ENCODE assay signal across 10 mouse cellular contexts in genomic region chr11:75736978-75737377, GRCm38 (mm10). TPM values are rescaled to one million over a fixed set of nuclear protein-coding genes. Genes with fewer than 3 reads are reported as not detected.
DNase-seq lines count a peak whose midpoint lies in the region; ATAC-seq and TF ChIP-seq lines count a peak whose summit lies in the region.
"Had no signal": no experiment of that assay in that cellular context is flagged by ENCODE, and none has a peak within 500 bp of the region (broad histone marks: within the 10 kb centered on the region; RNA-seq: fewer than 3 reads in every experiment).

No protein-coding gene starts in this region.

- no peak for TF ChIP-seq EP300 in MEL (IDR thresholded peaks at IDR 0.05; ENCODE audit: low read depth in 1 of 2, low read length in 2 of 2)

- H3K4me3 ChIP-seq in kidney, adult 2 months (ENCODE audit: insufficient read depth, low read depth, low read length) = no peak overlapping the region
- H3K4me3 ChIP-seq in MEL (ENCODE audit: control insufficient read depth in 1 of 2, insufficient read depth in 1 of 2, low read depth in 2 of 2, low read length in 2 of 2) = no peak overlapping the region
- H3K4me3 ChIP-seq in forebrain, embryonic 15.5 days = no peak overlapping the region
- peak overlapping the region; percentile 22 for H3K4me3 ChIP-seq in midbrain, embryonic 13.5 days (replicated peaks)

- no peak for TF ChIP-seq POLR2A in kidney, adult 2 months (IDR thresholded peaks at IDR 0.05; ENCODE audit: low read depth, low read length)
- TF ChIP-seq POLR2A in MEL (IDR thresholded peaks at IDR 0.05; ENCODE audit: control insufficient read depth in 1 of 2, insufficient read depth in 1 of 2, low read depth in 1 of 2, low read length in 2 of 2, poor library complexity in 1 of 2) = 0 out of 4 replicates have a peak, but pooled peaks of 1 of the 2 experiments have one; percentile 2

- TF ChIP-seq RAD21 in MEL (IDR thresholded peaks at IDR 0.05; ENCODE audit: low read depth, low read length) = no peak

- peaks cover 86% of the 10 kb centered on the region for H3K79me2 ChIP-seq in MEL (ENCODE audit: control insufficient read depth, insufficient read depth, low read length, poor library complexity)

- H3K27ac ChIP-seq in kidney, adult 2 months (ENCODE audit: insufficient read depth, low read depth, low read length) = peak overlapping the region; percentile 14; the same call in 1 of the 2 replicates
- no peak overlapping the region for H3K27ac ChIP-seq in MEL (ENCODE audit: control insufficient read depth, low read depth, low read length)
- no peak overlapping the region for H3K27ac ChIP-seq in forebrain, embryonic 15.5 days (replicated peaks)
- H3K27ac ChIP-seq in midbrain, embryonic 13.5 days = no peak overlapping the region

- intact Hi-C loops in left cerebral cortex, postnatal 25 days (cut with DNase I) = no loop called here

- 0 out of 2 replicates have a peak overlapping the region, but pooled peaks have one; percentile 10 for H3K9ac ChIP-seq in MEL (ENCODE audit: control insufficient read depth, low read depth, low read length, poor library complexity, severe bottlenecking)
- H3K9ac ChIP-seq in forebrain, embryonic 15.5 days (replicated peaks) = no peak overlapping the region
- peak overlapping the region; percentile 32; the same call in 1 of the 2 replicates for H3K9ac ChIP-seq in midbrain, embryonic 13.5 days (replicated peaks)

- H3K4me2 ChIP-seq in forebrain, embryonic 15.5 days (replicated peaks) = peak overlapping the region; percentile 26
- H3K4me2 ChIP-seq in midbrain, embryonic 13.5 days (replicated peaks) = peak overlapping the region; percentile 41

- H3K27me3 ChIP-seq in kidney, adult 2 months (replicated peaks; ENCODE audit: control insufficient read depth, insufficient read depth, low read length) = no peaks in the 10 kb centered on the region
- no peaks in the 10 kb centered on the region for H3K27me3 ChIP-seq in MEL (ENCODE audit: control insufficient read depth in 1 of 2, insufficient read depth in 2 of 2, low read length in 2 of 2)
- H3K27me3 ChIP-seq in forebrain, embryonic 15.5 days = no peaks in the 10 kb centered on the region
- no peaks in the 10 kb centered on the region for H3K27me3 ChIP-seq in midbrain, embryonic 13.5 days

- no peak for TF ChIP-seq CTCF in kidney, adult 2 months (conservative IDR thresholded peaks at IDR 0.05; ENCODE audit: insufficient read depth, insufficient read length, low read depth, low read length)
- TF ChIP-seq CTCF in MEL (IDR thresholded peaks at IDR 0.05 in 2 of 3, conservative IDR thresholded peaks at IDR 0.05 in 1 of 3; ENCODE audit: control insufficient read depth in 1 of 3, insufficient read depth in 1 of 3, low read depth in 2 of 3, low read length in 3 of 3, poor library complexity in 1 of 3, severe bottlenecking in 1 of 3) = no peak

- no peaks in the 10 kb centered on the region for H3K9me3 ChIP-seq in MEL (replicated peaks; ENCODE audit: insufficient read depth, low read length)
- H3K9me3 ChIP-seq in forebrain, embryonic 15.5 days = no peaks in the 10 kb centered on the region
- no peaks in the 10 kb centered on the region for H3K9me3 ChIP-seq in midbrain, embryonic 13.5 days

- no peaks in the 10 kb centered on the region for H3K36me3 ChIP-seq in kidney, adult 2 months (ENCODE audit: control insufficient read depth, insufficient read depth, low read length)
- peaks cover 23 to 76% of the 10 kb centered on the region in 2 experiments for H3K36me3 ChIP-seq in MEL (ENCODE audit: control insufficient read depth in 1 of 2, insufficient read depth in 2 of 2, low read length in 2 of 2)
- peaks cover 11% of the 10 kb centered on the region; the same call in 1 of the 2 replicates for H3K36me3 ChIP-seq in forebrain, embryonic 15.5 days
- H3K36me3 ChIP-seq in midbrain, embryonic 13.5 days = peaks cover 8% of the 10 kb centered on the region

- DNase-seq in kidney, adult 2 months = no peak
- no peak for DNase-seq in kidney, adult 8-10 months
- DNase-seq in MEL (ENCODE audit: low read depth, low spot score) = no peak
- no peak for DNase-seq in adrenal gland, postnatal 14 days
- no peak for DNase-seq in left cerebral cortex, postnatal 25 days (ENCODE audit: low spot score in 2 of 2)
- no peak for DNase-seq in kidney, postnatal 10 days
- DNase-seq: thymus, postnatal 36 days had no signal

- peaks cover 39% of the 10 kb centered on the region for H3K4me1 ChIP-seq in kidney, adult 2 months (ENCODE audit: control insufficient read depth, insufficient read depth, low read length)
- H3K4me1 ChIP-seq in MEL (ENCODE audit: control insufficient read depth in 1 of 2, insufficient read depth in 2 of 2, low read length in 2 of 2) = peaks cover 38% of the 10 kb centered on the region in 2 experiments
- peaks cover 60% of the 10 kb centered on the region for H3K4me1 ChIP-seq in forebrain, embryonic 15.5 days
- H3K4me1 ChIP-seq in midbrain, embryonic 13.5 days (replicated peaks) = peaks cover 54% of the 10 kb centered on the region

- ATAC-seq in forebrain, embryonic 15.5 days (replicated peaks) = no peak
- ATAC-seq in midbrain, embryonic 13.5 days = no peak

- 23% methylated on average over 3 of the region's 3 CpGs for WGBS in kidney, adult 2 months
- 60% methylated on average over 3 of the region's 3 CpGs for WGBS in forebrain, embryonic 15.5 days
- WGBS in midbrain, embryonic 13.5 days = 76% methylated on average over 3 of the region's 3 CpGs

TF ChIP-seq in MEL, 35 proteins besides CTCF, POLR2A, EP300 and RAD21:
- TF ChIP-seq MAX (IDR thresholded peaks at IDR 0.05; ENCODE audit: low read length) = no peak
- TF ChIP-seq POLR2AphosphoS5 (IDR thresholded peaks at IDR 0.05; ENCODE audit: borderline replicate concordance, low read depth, low read length) = no peak
- no peak for TF ChIP-seq UBTF (IDR thresholded peaks at IDR 0.05; ENCODE audit: borderline replicate concordance, insufficient read depth, low read depth, low read length)
- TF ChIP-seq USF1 (IDR thresholded peaks at IDR 0.05; ENCODE audit: low read depth, low read length) = no peak
- TF ChIP-seq MYC (IDR thresholded peaks at IDR 0.05; ENCODE audit: low read depth, low read length) = no peak
- no peak for TF ChIP-seq CHD1 (IDR thresholded peaks at IDR 0.05; ENCODE audit: low read depth, low read length)
- no peak for TF ChIP-seq MAFK (IDR thresholded peaks at IDR 0.05; ENCODE audit: borderline replicate concordance, low read depth, low read length)
- no peak for TF ChIP-seq HCFC1 (IDR thresholded peaks at IDR 0.05; ENCODE audit: low read depth, low read length)
- no peak for TF ChIP-seq POLR2AphosphoS2 (IDR thresholded peaks at IDR 0.05; ENCODE audit: low read length)
- no peak for TF ChIP-seq CHD2 (IDR thresholded peaks at IDR 0.05; ENCODE audit: low read length)
- TF ChIP-seq BHLHE40 (IDR thresholded peaks at IDR 0.05; ENCODE audit: borderline replicate concordance, low read depth, low read length) = no peak
- no peak for TF ChIP-seq NELFE (IDR thresholded peaks at IDR 0.05; ENCODE audit: low read depth, low read length)
- TF ChIP-seq E2F4 (IDR thresholded peaks at IDR 0.05; ENCODE audit: borderline replicate concordance, low read depth, low read length) = no peak
- no peak for TF ChIP-seq SIN3A (IDR thresholded peaks at IDR 0.05; ENCODE audit: low read length)
- no peak for TF ChIP-seq TCF12 (IDR thresholded peaks at IDR 0.05; ENCODE audit: low read depth, low read length)
- no peak for TF ChIP-seq ZKSCAN1 (IDR thresholded peaks at IDR 0.05; ENCODE audit: low read depth, low read length)
- TF ChIP-seq GABPA (IDR thresholded peaks at IDR 0.05; ENCODE audit: low read depth, low read length) = no peak
- no peak for TF ChIP-seq SMC3 (IDR thresholded peaks at IDR 0.05; ENCODE audit: low read depth, low read length)
- TF ChIP-seq ZNF384 (IDR thresholded peaks at IDR 0.05; ENCODE audit: low read depth, low read length) = no peak

RNA-seq across cellular contexts. Expression of gene Ywhae, which starts 4.3 kb away (rescaled TPM):
- 194 and 274 TPM in 2 replicates for polyA plus RNA-seq in kidney, adult 2 months (2012; rRNA removed)
- total RNA-seq in MEL (2012; rRNA removed) = 303 and 356 TPM in 2 replicates
- polyA plus RNA-seq in MEL (2012; ENCODE audit: insufficient read depth in 1 of 2, insufficient read length in 2 of 2, low read depth in 1 of 2, low replicate concordance in 2 of 2, missing spikeins in 1 of 2) = 100 to 1,000 TPM; 755 to 855 TPM
- 1,361 and 1,417 TPM in 2 replicates for polyA plus RNA-seq in forebrain, embryonic 15.5 days (2015; fragmentation: Nextera tagmentation; extraction: Ambion mirVana)
- 1,420 and 1,493 TPM in 2 replicates for polyA plus RNA-seq in midbrain, embryonic 13.5 days (2015; fragmentation: Nextera tagmentation; extraction: Ambion mirVana)
- 585 and 641 TPM in 2 replicates for total RNA-seq in adrenal gland, postnatal 14 days (2021)
- total RNA-seq in left cerebral cortex, postnatal 25 days (2021) = 1,000 to 10,000 TPM in 1 of 2 experiments, 100 to 1,000 TPM in 1; 981 to 1,083 TPM

RNA-seq across cellular contexts. Expression of gene Crk, which starts 57.9 kb away (rescaled TPM):
- polyA plus RNA-seq in kidney, adult 2 months (2012; rRNA removed) = 48.4 and 62.4 TPM in 2 replicates
- 68.0 and 68.4 TPM in 2 replicates for total RNA-seq in MEL (2012; rRNA removed)
- polyA plus RNA-seq in MEL (2012; ENCODE audit: insufficient read depth in 1 of 2, insufficient read length in 2 of 2, low read depth in 1 of 2, low replicate concordance in 2 of 2, missing spikeins in 1 of 2) = 10 to 100 TPM; 33.8 to 66.2 TPM
- polyA plus RNA-seq in forebrain, embryonic 15.5 days (2015; fragmentation: Nextera tagmentation; extraction: Ambion mirVana) = 125 and 131 TPM in 2 replicates
- polyA plus RNA-seq in midbrain, embryonic 13.5 days (2015; fragmentation: Nextera tagmentation; extraction: Ambion mirVana) = 129 and 130 TPM in 2 replicates
- total RNA-seq in adrenal gland, postnatal 14 days (2021) = 100 and 101 TPM in 2 replicates
- total RNA-seq in left cerebral cortex, postnatal 25 days (2021) = 100 to 1,000 TPM; 125 to 137 TPM

RNA-seq across cellular contexts. Expression of gene Doc2b, which starts 58.9 kb away (rescaled TPM):
- 0.34 and 0.36 TPM in 2 replicates for polyA plus RNA-seq in kidney, adult 2 months (2012; rRNA removed)
- not detected in 2 replicates for total RNA-seq in MEL (2012; rRNA removed)
- not detected for polyA plus RNA-seq in MEL (2012; ENCODE audit: insufficient read depth in 1 of 2, insufficient read length in 2 of 2, low read depth in 1 of 2, low replicate concordance in 2 of 2, missing spikeins in 1 of 2)
- polyA plus RNA-seq in forebrain, embryonic 15.5 days (2015; fragmentation: Nextera tagmentation; extraction: Ambion mirVana) = 2.0 and 2.1 TPM in 2 replicates
- 1.0 and 1.1 TPM in 2 replicates for polyA plus RNA-seq in midbrain, embryonic 13.5 days (2015; fragmentation: Nextera tagmentation; extraction: Ambion mirVana)
- 12.3 and 16.4 TPM in 2 replicates for total RNA-seq in adrenal gland, postnatal 14 days (2021)
- total RNA-seq in left cerebral cortex, postnatal 25 days (2021) = 10 to 100 TPM; 22.8 to 27.9 TPM
- total RNA-seq: megakaryocyte progenitor cell, adult 5-6 weeks had no signal
